Mouse (Mus musculus): ENCODE data around the gene Smyd4. TPM values are rescaled to one million over a fixed set of nuclear protein-coding genes. Genes with fewer than 3 reads are reported as not detected.

The Smyd4 gene
- polyA plus RNA-seq, 1 experiment, result 1.1 TPM

DNA sequence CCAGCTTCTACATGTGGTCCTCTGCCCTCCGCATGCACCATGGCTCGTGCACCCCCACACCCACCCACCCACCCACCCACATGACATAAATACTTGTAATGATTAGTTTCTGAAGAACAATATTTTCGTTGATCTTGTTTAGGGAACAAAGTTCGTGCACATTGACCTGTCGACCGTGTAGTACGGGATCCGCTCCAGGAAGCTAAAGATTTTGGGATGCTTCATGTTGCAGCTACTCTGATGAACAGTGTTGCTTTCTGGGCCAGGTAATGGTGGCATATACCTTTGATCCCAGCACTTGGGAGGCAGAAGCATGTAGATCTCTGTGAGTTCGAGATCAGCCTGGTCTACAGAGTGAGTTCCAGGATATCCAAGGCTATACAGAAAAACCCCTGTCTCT is 75.8 kb downstream of the Smyd4 start:
- Histone ChIP-seq H3K4me3 (replicated peaks; ENCODE audit: control insufficient read depth, low read depth, low read length) (no peak overlapping the region), H3K27ac (ENCODE audit: control insufficient read depth, insufficient read depth, low read depth, low read length, poor library complexity) (no peak overlapping the region), H3K4me1 (ENCODE audit: control insufficient read depth, insufficient read depth, low read length) (no peaks in the 10 kb centered on the region; the same call in 1 of the 2 replicates)
- TF ChIP-seq POLR2A (IDR thresholded peaks at IDR 0.05; ENCODE audit: borderline replicate concordance, control insufficient read depth, low read depth, low read length) (no peak), CTCF (IDR thresholded peaks at IDR 0.05; ENCODE audit: control insufficient read depth, insufficient read depth, low read length) (no peak)
- WGBS, result 85% methylated on average over 9 of the region's 9 CpGs

DNA sequence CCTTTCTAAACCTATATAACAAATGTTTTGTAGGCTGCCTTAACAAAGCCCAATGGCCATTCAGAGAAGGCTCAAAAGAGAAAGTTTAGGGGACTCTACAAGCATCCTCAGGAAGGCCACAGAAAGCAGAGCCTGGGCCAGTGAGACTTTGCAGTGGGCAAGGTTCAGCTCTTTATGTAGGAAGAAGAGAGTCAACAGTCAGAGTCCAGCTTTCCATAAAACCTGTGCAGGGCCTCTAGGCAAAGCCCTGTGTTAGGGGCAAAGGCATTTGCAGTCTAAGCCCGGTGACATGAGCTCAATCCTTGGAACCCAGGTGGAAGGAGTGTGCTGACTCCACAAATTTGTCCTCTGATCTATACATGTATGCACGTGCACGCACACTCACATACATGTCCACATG is 76.2 kb downstream of the Smyd4 start:
- TF ChIP-seq POLR2A (IDR thresholded peaks at IDR 0.05; ENCODE audit: borderline replicate concordance, control insufficient read depth, low read depth, low read length) (no peak), CTCF (IDR thresholded peaks at IDR 0.05; ENCODE audit: control insufficient read depth, insufficient read depth, low read length) (no peak)
- Histone ChIP-seq H3K4me1 (ENCODE audit: control insufficient read depth, insufficient read depth, low read length) (no peaks in the 10 kb centered on the region; the same call in 1 of the 2 replicates), H3K27ac (ENCODE audit: control insufficient read depth, insufficient read depth, low read depth, low read length, poor library complexity) (no peak overlapping the region), H3K4me3 (replicated peaks; ENCODE audit: control insufficient read depth, low read depth, low read length) (no peak overlapping the region)
- WGBS, result 88% methylated on average over 3 of the region's 3 CpGs

DNA sequence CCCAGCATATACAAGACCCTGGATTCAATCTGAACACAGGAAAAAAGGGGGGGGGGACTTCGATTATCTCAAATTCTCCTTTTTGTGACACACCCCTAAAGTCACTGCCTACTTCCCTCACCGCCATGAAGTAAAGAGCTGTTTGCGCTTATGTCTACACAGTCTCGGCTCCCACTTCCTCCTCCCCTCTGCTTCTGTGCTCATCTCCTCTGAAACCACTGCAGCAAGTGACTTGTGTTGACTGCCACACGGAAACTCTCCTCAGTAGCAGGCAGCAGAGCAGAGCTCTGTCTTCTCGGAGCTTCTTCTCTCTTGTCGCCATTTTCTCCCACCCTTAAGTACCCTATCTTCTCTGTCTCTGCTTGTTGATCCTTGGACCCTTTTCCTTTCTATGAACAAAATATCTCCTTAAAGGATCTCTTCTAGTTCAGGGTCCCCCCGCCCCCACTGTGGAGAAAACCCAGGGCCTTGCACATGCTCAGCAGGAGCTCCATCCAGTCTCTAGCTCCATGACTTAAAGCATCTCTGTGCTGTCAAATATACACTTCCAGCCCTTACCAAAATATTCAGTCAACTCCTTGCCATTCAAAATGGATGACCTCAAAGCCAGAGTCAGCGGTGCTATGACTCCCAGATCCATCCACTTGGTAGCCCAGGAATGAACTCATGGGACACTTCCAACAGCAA is 80.9 kb downstream of the Smyd4 start:
- H3K4me3 ChIP-seq (replicated peaks; ENCODE audit: control insufficient read depth, low read depth, low read length), result no peak overlapping the region
- H3K4me1 ChIP-seq (ENCODE audit: control insufficient read depth, insufficient read depth, low read length), result no peaks in the 10 kb centered on the region; the same call in 1 of the 2 replicates
- peak overlapping the region; percentile 65 for H3K27ac ChIP-seq (ENCODE audit: control insufficient read depth, insufficient read depth, low read depth, low read length, poor library complexity)
- WGBS, result 21% methylated on average over 9 of the region's 9 CpGs
- TF ChIP-seq CTCF (IDR thresholded peaks at IDR 0.05; ENCODE audit: control insufficient read depth, insufficient read depth, low read length) (no peak), POLR2A (IDR thresholded peaks at IDR 0.05; ENCODE audit: borderline replicate concordance, control insufficient read depth, low read depth, low read length) (no peak)

DNA sequence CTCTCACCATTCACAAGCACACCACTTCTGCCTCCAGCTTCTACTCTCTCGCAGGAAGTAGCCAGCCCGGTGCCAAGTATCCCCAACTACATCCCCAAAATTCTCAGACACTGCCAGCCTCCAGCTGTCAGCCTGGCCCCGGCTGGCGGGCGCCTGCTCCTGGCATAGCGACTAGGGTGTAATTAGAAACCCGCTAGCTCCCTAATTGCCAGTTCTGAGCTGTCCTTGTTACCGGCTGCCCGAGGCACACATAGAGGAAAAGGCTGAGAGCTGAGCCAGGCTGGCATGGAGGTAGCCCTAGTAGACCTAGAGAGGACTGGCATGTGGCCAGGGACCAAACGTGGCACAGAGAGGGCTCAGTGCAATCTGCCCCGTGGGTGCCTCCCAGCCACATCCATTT is 83.1 kb downstream of the Smyd4 start:
- no peaks in the 10 kb centered on the region; the same call in 1 of the 2 replicates for H3K4me1 ChIP-seq (ENCODE audit: control insufficient read depth, insufficient read depth, low read length)
- 69% methylated on average over 11 of the region's 11 CpGs for WGBS
- no peak overlapping the region for H3K4me3 ChIP-seq (replicated peaks; ENCODE audit: control insufficient read depth, low read depth, low read length)
- no peak overlapping the region for H3K27ac ChIP-seq (ENCODE audit: control insufficient read depth, insufficient read depth, low read depth, low read length, poor library complexity)
- TF ChIP-seq POLR2A (IDR thresholded peaks at IDR 0.05; ENCODE audit: borderline replicate concordance, control insufficient read depth, low read depth, low read length), result no peak
- no peak for TF ChIP-seq CTCF (IDR thresholded peaks at IDR 0.05; ENCODE audit: control insufficient read depth, insufficient read depth, low read length)

DNA sequence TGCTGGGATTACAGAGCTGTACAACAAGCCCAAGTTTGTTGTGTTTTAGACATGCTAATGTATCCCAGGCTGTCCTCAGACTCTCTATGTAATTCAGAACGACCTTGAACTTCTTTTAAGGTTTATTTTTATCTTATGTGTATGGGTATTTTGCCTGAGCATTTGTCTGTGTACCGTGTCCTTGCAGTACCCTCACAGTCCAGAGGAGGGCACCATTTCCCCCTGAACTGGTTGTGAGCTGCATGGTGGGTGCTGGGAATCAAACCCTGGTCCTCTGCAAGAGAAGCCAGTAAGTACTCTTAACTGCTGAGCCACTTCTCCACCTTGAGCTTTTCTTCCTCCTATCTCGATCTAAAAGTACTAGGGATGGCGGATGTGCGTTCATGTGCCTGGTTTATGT is 85.9 kb downstream of the Smyd4 start:
- WGBS, result 88% methylated on average over 5 of the region's 5 CpGs
- Histone ChIP-seq H3K4me1 (ENCODE audit: control insufficient read depth, insufficient read depth, low read length) (no peaks in the 10 kb centered on the region), H3K4me3 (replicated peaks; ENCODE audit: control insufficient read depth, low read depth, low read length) (no peak overlapping the region), H3K27ac (ENCODE audit: control insufficient read depth, insufficient read depth, low read depth, low read length, poor library complexity) (no peak overlapping the region)
- peak; percentile 44 for TF ChIP-seq CTCF (IDR thresholded peaks at IDR 0.05; ENCODE audit: control insufficient read depth, insufficient read depth, low read length)
- no peak for TF ChIP-seq POLR2A (IDR thresholded peaks at IDR 0.05; ENCODE audit: borderline replicate concordance, control insufficient read depth, low read depth, low read length)

DNA sequence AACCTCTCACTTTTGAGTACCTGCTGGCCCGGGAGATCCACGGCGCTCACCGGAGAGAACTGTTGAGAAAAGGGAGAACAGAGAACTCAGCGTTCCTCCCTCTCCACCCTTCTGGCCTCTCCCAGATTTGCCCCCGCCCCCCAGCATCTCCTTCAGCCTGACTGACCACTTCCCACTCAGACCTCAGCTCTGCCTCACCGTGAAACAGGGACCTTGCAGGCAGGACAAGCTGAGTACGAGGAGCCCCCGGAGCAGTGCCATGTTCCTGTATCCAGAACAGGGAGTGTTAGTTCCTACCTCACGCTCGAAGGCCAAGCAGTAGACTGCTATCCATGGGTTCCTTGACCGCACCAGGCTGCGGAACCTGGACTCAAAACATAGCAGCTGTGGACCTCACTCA is 90.0 kb downstream of the Smyd4 start:
- H3K4me3 ChIP-seq (replicated peaks; ENCODE audit: control insufficient read depth, low read depth, low read length), result no peak overlapping the region
- no peaks in the 10 kb centered on the region for H3K4me1 ChIP-seq (ENCODE audit: control insufficient read depth, insufficient read depth, low read length)
- 83% methylated on average over 13 of the region's 13 CpGs for WGBS
- H3K27ac ChIP-seq (ENCODE audit: control insufficient read depth, insufficient read depth, low read depth, low read length, poor library complexity), result no peak overlapping the region
- TF ChIP-seq POLR2A (IDR thresholded peaks at IDR 0.05; ENCODE audit: borderline replicate concordance, control insufficient read depth, low read depth, low read length) (no peak), CTCF (IDR thresholded peaks at IDR 0.05; ENCODE audit: control insufficient read depth, insufficient read depth, low read length) (no peak)

DNA sequence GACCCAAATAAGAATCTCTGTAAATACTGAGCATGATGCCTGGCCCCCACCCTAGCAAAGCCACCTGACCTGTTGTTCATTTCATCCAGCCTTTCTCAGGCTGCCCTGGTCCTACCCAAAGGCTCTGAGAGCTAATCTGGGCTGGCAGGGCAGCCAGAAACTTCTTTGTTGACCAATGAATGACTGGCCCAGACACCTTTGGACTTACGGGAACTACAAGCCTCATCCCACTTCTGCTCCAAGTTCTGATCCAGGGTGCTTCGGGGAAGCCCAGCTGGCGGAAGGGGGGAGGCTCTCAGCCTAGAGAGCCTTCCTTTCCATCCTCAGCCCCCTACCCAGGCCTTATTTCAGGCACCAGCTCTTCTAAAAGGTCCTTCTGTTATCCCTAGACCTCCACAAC is 90.6 kb downstream of the Smyd4 start:
- no peak for TF ChIP-seq CTCF (IDR thresholded peaks at IDR 0.05; ENCODE audit: control insufficient read depth, insufficient read depth, low read length)
- TF ChIP-seq POLR2A (IDR thresholded peaks at IDR 0.05; ENCODE audit: borderline replicate concordance, control insufficient read depth, low read depth, low read length), result no peak
- no peaks in the 10 kb centered on the region for H3K4me1 ChIP-seq (ENCODE audit: control insufficient read depth, insufficient read depth, low read length)
- 88% methylated on average over 3 of the region's 3 CpGs for WGBS
- H3K27ac ChIP-seq (ENCODE audit: control insufficient read depth, insufficient read depth, low read depth, low read length, poor library complexity), result no peak overlapping the region
- no peak overlapping the region for H3K4me3 ChIP-seq (replicated peaks; ENCODE audit: control insufficient read depth, low read depth, low read length)

DNA sequence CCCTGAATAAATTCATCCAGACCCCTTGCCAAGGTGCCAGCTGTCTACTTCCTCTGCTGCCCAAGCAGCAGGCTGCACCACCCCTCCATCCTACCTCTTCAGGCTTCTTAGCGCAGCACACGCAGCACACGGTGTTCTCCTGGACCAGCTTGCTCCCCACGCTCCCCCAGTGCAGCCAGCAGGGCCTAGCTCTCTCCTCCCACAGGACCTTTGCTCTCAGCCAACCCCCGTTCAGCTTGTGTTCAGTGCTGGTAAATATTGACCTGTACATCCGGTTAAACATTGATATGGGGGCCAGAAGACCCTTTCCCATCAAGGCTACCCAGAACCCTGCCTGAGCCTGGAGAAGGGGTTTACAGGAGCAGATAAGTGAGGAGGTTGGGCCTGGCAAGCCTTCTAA is 91.1 kb downstream of the Smyd4 start, which contains the start of gene Serpinf2:
Gene Serpinf2, minus strand, starts transcription at position 229 of the 400 bp plus-strand sequence.
- TF ChIP-seq POLR2A (IDR thresholded peaks at IDR 0.05; ENCODE audit: borderline replicate concordance, control insufficient read depth, low read depth, low read length) (no peak), CTCF (IDR thresholded peaks at IDR 0.05; ENCODE audit: control insufficient read depth, insufficient read depth, low read length) (no peak)
- no peak within 1 kb of the TSS for H3K27ac ChIP-seq (ENCODE audit: control insufficient read depth, insufficient read depth, low read depth, low read length, poor library complexity)
- 85% methylated on average over 6 of the region's 6 CpGs for WGBS
- H3K4me1 ChIP-seq (ENCODE audit: control insufficient read depth, insufficient read depth, low read length), result no peaks in the 10 kb centered on the region
- no peak within 1 kb of the TSS for H3K4me3 ChIP-seq (replicated peaks; ENCODE audit: control insufficient read depth, low read depth, low read length)

Measured in bone marrow, adult 2 months (tissue).